Mouse (Mus musculus) forebrain, embryonic 11.5 days (tissue): ENCODE measurements around the gene Mapk8ip3. TPM values are rescaled to one million over a fixed set of nuclear protein-coding genes. Genes with fewer than 3 reads are reported as not detected.

Experiments
- ATAC-seq: fragments of 200-750 bp; cut with Nextera tagmentation; replicated peaks from 2 replicates; pipeline ENCODE4 v1.8.0; 2017; ENCODE audit warnings: moderate TSS enrichment; ENCODE audit not compliant: low FRiP score
- DNase-seq: peaks from one replicate; pipeline ENCODE4 v3.0.0-alpha.2; 2017; ENCODE audit warnings: low spot score
- H3K27ac ChIP-seq: fragments of 300-500 bp; sonication (generic); 2 replicates; pipeline ENCODE4 v1.5.1; 2014; ENCODE audit warnings: low read depth, low read length
- H3K27me3 ChIP-seq: fragments of 300-500 bp; sonication (generic); 2 replicates; pipeline ENCODE4 v1.6.1; 2014; ENCODE audit warnings: mild to moderate bottlenecking, low read length, mixed read lengths; ENCODE audit not compliant: control insufficient read depth, insufficient read depth
- H3K36me3 ChIP-seq: fragments of 300-500 bp; sonication (generic); 2 replicates; pipeline ENCODE4 v1.6.1; 2014; ENCODE audit warnings: mild to moderate bottlenecking, low read length, moderate library complexity, mixed read lengths; ENCODE audit not compliant: control insufficient read depth, insufficient read depth
- H3K4me1 ChIP-seq: fragments of 300-500 bp; sonication (generic); replicated peaks from 2 replicates; pipeline ENCODE4 v1.6.1; 2014; ENCODE audit warnings: low read length, mixed read lengths; ENCODE audit not compliant: control insufficient read depth, insufficient read depth
- H3K4me2 ChIP-seq: fragments of 300-500 bp; sonication (generic); 2 replicates; pipeline ENCODE4 v1.6.1; 2014; ENCODE audit warnings: low read depth, mild to moderate bottlenecking, low read length, moderate library complexity, mixed read lengths; ENCODE audit not compliant: severe bottlenecking
- H3K4me3 ChIP-seq: fragments of 300-500 bp; sonication (generic); 2 replicates; pipeline ENCODE4 v1.5.1; 2014; ENCODE audit warnings: low read depth, low read length
- H3K9ac ChIP-seq: fragments of 300-500 bp; sonication (generic); 2 replicates; pipeline ENCODE4 v1.6.1; 2014; ENCODE audit warnings: low read length
- H3K9me3 ChIP-seq: fragments of 300-500 bp; sonication (generic); 2 replicates; pipeline ENCODE4 v1.6.1; 2016; ENCODE audit warnings: low read length, mixed read lengths; ENCODE audit not compliant: control insufficient read depth
- WGBS: fragments of 180-500 bp; shearing (Covaris S2); extraction: QIAGEN DNeasy Blood & Tissue Kit; methylation state at CpG from one replicate; pipeline ENCODE4 v1.1.7; 2014; 5-methylcytosine and 5-hydroxymethylcytosine counted together
- polyA plus RNA-seq: library from polyadenylated mRNA; unstranded; fragments of >200 nt; fragmentation: Nextera tagmentation; extraction: Ambion mirVana; gene quantifications from 2 replicates; pipeline ENCODE4 v1.2.1, GENCODE M21; 2014

The Mapk8ip3 gene
- polyA plus RNA-seq, 1 experiment from 2014 or later, result 56.8 TPM

- no peak overlapping the region for H3K9ac ChIP-seq
- no peaks in the 10 kb centered on the region for H3K4me1 ChIP-seq
- ATAC-seq (no peak), DNase-seq (no peak)
- H3K27ac ChIP-seq, result no peak overlapping the region
- no peaks in the 10 kb centered on the region for H3K36me3 ChIP-seq
- H3K4me3 ChIP-seq, result no peak overlapping the region
- no peaks in the 10 kb centered on the region for H3K9me3 ChIP-seq
- no peaks in the 10 kb centered on the region for H3K27me3 ChIP-seq
- no peak overlapping the region for H3K4me2 ChIP-seq
- 59% methylated on average over 2 of the region's 2 CpGs for WGBS
Measured at GRCm38 (mm10) chr17:24842631-24843030, 94.1 kb downstream of the Mapk8ip3 start.

Other genes with a start within 250 kb of the Mapk8ip3 start
- gene Syngr3, start 247.0 kb downstream of the Mapk8ip3 start, polyA plus RNA-seq, result 14.0 and 17.0 TPM in 2 replicates
- gene Gfer, start 240.8 kb downstream of the Mapk8ip3 start, polyA plus RNA-seq, result 54.9 and 55.4 TPM in 2 replicates
- 1.7 and 1.9 TPM in 2 replicates for gene Noxo1, start 240.7 kb downstream of the Mapk8ip3 start, polyA plus RNA-seq
- gene Tbl3, start 229.3 kb downstream of the Mapk8ip3 start, polyA plus RNA-seq, result 111 and 127 TPM in 2 replicates
- gene Rnf151, start 218.9 kb downstream of the Mapk8ip3 start, polyA plus RNA-seq, result 0.36 and 0.81 TPM in 2 replicates
- gene Rps2, start 218.9 kb downstream of the Mapk8ip3 start, polyA plus RNA-seq, result 1,407 and 1,469 TPM in 2 replicates
- 189 and 195 TPM in 2 replicates for gene Ndufb10, start 212.5 kb downstream of the Mapk8ip3 start, polyA plus RNA-seq
- gene Rpl3l, start 209.2 kb downstream of the Mapk8ip3 start, polyA plus RNA-seq, result not detected in 2 replicates
- gene Msrb1, start 200.3 kb downstream of the Mapk8ip3 start, polyA plus RNA-seq, result 21.3 and 21.6 TPM in 2 replicates
- 0.21 and 0.51 TPM in 2 replicates for gene Hs3st6, start 184.0 kb downstream of the Mapk8ip3 start, polyA plus RNA-seq
- not detected in 2 replicates for gene Meiob, start 132.7 kb downstream of the Mapk8ip3 start, polyA plus RNA-seq
- gene Hagh, start 96.8 kb downstream of the Mapk8ip3 start, polyA plus RNA-seq, result 25.4 and 26.7 TPM in 2 replicates
- gene Fahd1, start 86.6 kb downstream of the Mapk8ip3 start, polyA plus RNA-seq, result 18.2 and 19.3 TPM in 2 replicates
- not detected in 2 replicates for gene Igfals, start 71.0 kb downstream of the Mapk8ip3 start, polyA plus RNA-seq
- 71.9 and 82.0 TPM in 2 replicates for gene Nubp2, start 50.6 kb downstream of the Mapk8ip3 start, polyA plus RNA-seq
- gene Spsb3, start 50.3 kb downstream of the Mapk8ip3 start, polyA plus RNA-seq, result 44.7 and 47.3 TPM in 2 replicates
- 29.1 and 31.2 TPM in 2 replicates for gene Eme2, start 41.9 kb downstream of the Mapk8ip3 start, polyA plus RNA-seq
- gene Mrps34, start 41.9 kb downstream of the Mapk8ip3 start, polyA plus RNA-seq, result 76.9 and 81.8 TPM in 2 replicates
- 47.8 and 60.8 TPM in 2 replicates for gene Nme3, start 40.5 kb downstream of the Mapk8ip3 start, polyA plus RNA-seq
- 314 and 323 TPM in 2 replicates for gene Jpt2, start 23.7 kb upstream of the Mapk8ip3 start, polyA plus RNA-seq
- 14.3 and 14.7 TPM in 2 replicates for gene Cramp1l, start 78.8 kb upstream of the Mapk8ip3 start, polyA plus RNA-seq
- 29.0 and 29.2 TPM in 2 replicates for gene Ift140, start 79.1 kb upstream of the Mapk8ip3 start, polyA plus RNA-seq
- gene Tmem204, start 146.6 kb upstream of the Mapk8ip3 start, polyA plus RNA-seq, result 9.8 and 13.2 TPM in 2 replicates
- 41.2 and 45.4 TPM in 2 replicates for gene Telo2, start 179.0 kb upstream of the Mapk8ip3 start, polyA plus RNA-seq
- 0.12 TPM in 1 of 2 replicates, not detected in the other for gene Ptx4, start 183.8 kb upstream of the Mapk8ip3 start, polyA plus RNA-seq
- 24.2 and 25.4 TPM in 2 replicates for gene Clcn7, start 196.4 kb upstream of the Mapk8ip3 start, polyA plus RNA-seq
- gene Ccdc154, start 225.5 kb upstream of the Mapk8ip3 start, polyA plus RNA-seq, result 0.08 TPM in 1 of 2 replicates, not detected in the other
- gene Gm38655, start 238.5 kb upstream of the Mapk8ip3 start, polyA plus RNA-seq, result not detected in 2 replicates
- 33.3 and 35.4 TPM in 2 replicates for gene BC003965, start 247.6 kb upstream of the Mapk8ip3 start, polyA plus RNA-seq